Mouse (Mus musculus) heart, adult 18-20 months (tissue): ENCODE measurements around the gene Fam166a. TPM values are rescaled to one million over a fixed set of nuclear protein-coding genes. Genes with fewer than 3 reads are reported as not detected.

Experiments
- DNase-seq, 2 experiments: peaks; one replicate each; pipeline ENCODE4 v3.0.0; 2021 to 2022; ENCODE audit warnings: mixed read lengths in 1 of 2
- long read RNA-seq, 2 experiments: library from polyadenylated mRNA; stranded (forward); transcript quantifications; one replicate each; pipeline ENCODE4 v2.0.0; 2021
- total RNA-seq, 2 experiments: library from RNA; stranded (reverse); gene quantifications; 2 replicates each; pipeline ENCODE4 v1.2.3; 2021

Fam166a gene
- not detected for total RNA-seq
- long read RNA-seq, experiment 1 = 0 reads
- long read RNA-seq, experiment 2 = 0 reads

GRCm38 (mm10) chr2:25218445-25218844 lies at the start of gene Fam166a:
Gene Fam166a (plus strand): TSS chr2:25218745.
- DNase-seq = no peak

GRCm38 (mm10) chr2:25169778-25170177 lies 48.8 kb upstream of the Fam166a start:
- DNase-seq = no peak

GRCm38 (mm10) chr2:25170326-25171100 lies 48.0 kb upstream of the Fam166a start:
- peak in 1 of 2 experiments; percentile 49 for DNase-seq

- no peak for DNase-seq
Measured at GRCm38 (mm10) chr2:25171101-25171768, 47.3 kb upstream of the Fam166a start.

GRCm38 (mm10) chr2:25171769-25172153 lies 46.8 kb upstream of the Fam166a start:
- DNase-seq = no peak

GRCm38 (mm10) chr2:25172629-25173028 lies 45.9 kb upstream of the Fam166a start:
- no peak for DNase-seq

GRCm38 (mm10) chr2:25173821-25174220 lies 44.7 kb upstream of the Fam166a start:
- no peak for DNase-seq

- DNase-seq = no peak
Measured at GRCm38 (mm10) chr2:25174866-25175689, 43.5 kb upstream of the Fam166a start.

- DNase-seq = no peak
Measured at GRCm38 (mm10) chr2:25175690-25176078, 42.9 kb upstream of the Fam166a start.

- DNase-seq = peak in 1 of 2 experiments; percentile 81
Measured at GRCm38 (mm10) chr2:25176573-25176972, 42.0 kb upstream of the Fam166a start.

GRCm38 (mm10) chr2:25177076-25177475 lies 41.5 kb upstream of the Fam166a start:
- DNase-seq = peak in 1 of 2 experiments; percentile 54

- DNase-seq = peak in 1 of 2 experiments; percentile 74
Measured at GRCm38 (mm10) chr2:25177685-25178084, 40.9 kb upstream of the Fam166a start.

GRCm38 (mm10) chr2:25178285-25178972 lies 40.1 kb upstream of the Fam166a start:
- DNase-seq = peak in 1 of 2 experiments; percentile 54

GRCm38 (mm10) chr2:25179566-25180217 lies 38.9 kb upstream of the Fam166a start:
- no peak for DNase-seq

- peak; percentile 93 to 95 for DNase-seq
Measured at GRCm38 (mm10) chr2:25180478-25180903, 38.1 kb upstream of the Fam166a start, which contains the start of gene Nrarp. Gene Nrarp (plus strand): TSS chr2:25180758.

GRCm38 (mm10) chr2:25180973-25181890 lies 37.3 kb upstream of the Fam166a start:
- peak in 1 of 2 experiments; percentile 56 for DNase-seq

- no peak for DNase-seq
Measured at GRCm38 (mm10) chr2:25181891-25182397, 36.6 kb upstream of the Fam166a start.

- no peak for DNase-seq
Measured at GRCm38 (mm10) chr2:25182664-25183063, 35.9 kb upstream of the Fam166a start.

- DNase-seq = no peak
Measured at GRCm38 (mm10) chr2:25183336-25183735, 35.2 kb upstream of the Fam166a start.

- DNase-seq = no peak
Measured at GRCm38 (mm10) chr2:25184496-25184895, 34.0 kb upstream of the Fam166a start.
